Mouse (Mus musculus) embryonic facial prominence, embryonic 15.5 days (tissue): ENCODE results near the gene Ovol2. TPM values are rescaled to one million over a fixed set of nuclear protein-coding genes. Genes with fewer than 3 reads are reported as not detected.

Experiments
- ATAC-seq: fragments of 200-750 bp; cut with Nextera tagmentation; 2 replicates; pipeline ENCODE4 v1.8.0; 2017; ENCODE audit warnings: low read depth, moderate TSS enrichment; ENCODE audit not compliant: insufficient number of reproducible peaks, low FRiP score, low TSS enrichment
- H3K27ac ChIP-seq: fragments of 300-500 bp; sonication (generic); replicated peaks from 2 replicates; pipeline ENCODE4 v1.5.1; 2015; ENCODE audit warnings: mild to moderate bottlenecking, inconsistent platforms
- H3K27me3 ChIP-seq: fragments of 300-500 bp; sonication (generic); 2 replicates; pipeline ENCODE4 v1.6.1; 2015; ENCODE audit warnings: inconsistent platforms
- H3K36me3 ChIP-seq: fragments of 300-500 bp; sonication (generic); 2 replicates; pipeline ENCODE4 v1.6.1; 2015; ENCODE audit warnings: mild to moderate bottlenecking, inconsistent platforms
- H3K4me1 ChIP-seq: fragments of 300-500 bp; sonication (generic); 2 replicates; pipeline ENCODE4 v1.6.1; 2015; ENCODE audit warnings: inconsistent platforms
- H3K4me2 ChIP-seq: fragments of 300-500 bp; sonication (generic); replicated peaks from 2 replicates; pipeline ENCODE4 v1.6.1; 2015; ENCODE audit warnings: mild to moderate bottlenecking, inconsistent platforms
- H3K4me3 ChIP-seq: fragments of 300-500 bp; sonication (generic); replicated peaks from 2 replicates; pipeline ENCODE4 v1.5.1; 2015; ENCODE audit warnings: mild to moderate bottlenecking, inconsistent platforms
- H3K9ac ChIP-seq: fragments of 300-500 bp; sonication (generic); 2 replicates; pipeline ENCODE4 v1.6.1; 2015; ENCODE audit warnings: inconsistent platforms
- H3K9me3 ChIP-seq: fragments of 300-500 bp; sonication (generic); replicated peaks from 2 replicates; pipeline ENCODE4 v1.6.1; 2016; ENCODE audit warnings: inconsistent platforms
- WGBS: fragments of 180-500 bp; shearing (Covaris S2); methylation state at CpG from one replicate; pipeline ENCODE4 v1.1.7; 2015; 5-methylcytosine and 5-hydroxymethylcytosine counted together
- polyA plus RNA-seq: library from polyadenylated mRNA; unstranded; fragments of >200 nt; fragmentation: Nextera tagmentation; extraction: Ambion mirVana; gene quantifications from 2 replicates; pipeline ENCODE4 v1.2.1, GENCODE M21; 2015

The Ovol2 gene
- polyA plus RNA-seq, 1 experiment from 2014 or later = 4.4 TPM

DNA sequence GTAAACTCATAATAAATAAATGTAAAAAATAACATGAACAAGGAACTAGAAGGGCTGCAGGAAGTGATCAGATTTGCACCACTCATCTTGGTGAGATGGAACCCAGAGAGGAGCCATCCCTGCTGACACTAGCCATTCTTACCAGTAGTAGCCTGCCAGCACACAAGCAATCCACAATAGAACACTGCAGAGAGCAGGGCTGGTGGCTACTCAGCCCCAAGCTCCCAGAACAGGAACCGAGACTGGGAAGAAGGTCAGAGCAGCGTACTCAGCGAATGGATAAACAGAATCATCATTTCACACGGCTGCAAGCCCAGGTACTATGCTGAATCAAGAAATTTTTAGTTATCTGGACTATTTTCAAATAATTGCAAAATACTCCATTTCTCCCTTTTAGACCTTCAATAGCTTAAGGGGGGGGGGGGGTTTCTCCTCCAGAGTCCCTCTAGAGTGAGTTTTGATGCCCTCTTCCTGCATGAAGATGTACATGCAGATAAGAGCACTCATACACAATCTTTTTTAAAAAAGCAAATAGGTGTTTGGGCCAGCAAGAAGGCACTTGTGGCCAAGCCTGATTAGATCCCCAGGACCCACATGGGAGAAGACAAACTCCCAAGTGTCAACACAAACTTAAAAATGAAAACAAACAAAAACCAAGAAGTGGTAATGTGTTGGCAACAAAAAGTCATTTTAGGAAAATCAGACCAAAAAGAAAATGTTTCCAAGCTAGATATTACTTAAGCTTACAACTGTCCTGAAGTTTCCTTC, 65.8 kb downstream of the Ovol2 start:
- H3K9me3 ChIP-seq = no peaks in the 10 kb centered on the region
- no peaks in the 10 kb centered on the region for H3K27me3 ChIP-seq
- peaks cover 10% of the 10 kb centered on the region for H3K36me3 ChIP-seq
- no peak for ATAC-seq
- H3K4me1 ChIP-seq = peaks cover 25% of the 10 kb centered on the region
- no peak overlapping the region for H3K4me3 ChIP-seq
- no peak overlapping the region for H3K4me2 ChIP-seq
- WGBS = 41% methylated on average over 4 of the region's 4 CpGs
- H3K9ac ChIP-seq = no peak overlapping the region
- no peak overlapping the region; the same call in 1 of the 2 replicates for H3K27ac ChIP-seq

DNA sequence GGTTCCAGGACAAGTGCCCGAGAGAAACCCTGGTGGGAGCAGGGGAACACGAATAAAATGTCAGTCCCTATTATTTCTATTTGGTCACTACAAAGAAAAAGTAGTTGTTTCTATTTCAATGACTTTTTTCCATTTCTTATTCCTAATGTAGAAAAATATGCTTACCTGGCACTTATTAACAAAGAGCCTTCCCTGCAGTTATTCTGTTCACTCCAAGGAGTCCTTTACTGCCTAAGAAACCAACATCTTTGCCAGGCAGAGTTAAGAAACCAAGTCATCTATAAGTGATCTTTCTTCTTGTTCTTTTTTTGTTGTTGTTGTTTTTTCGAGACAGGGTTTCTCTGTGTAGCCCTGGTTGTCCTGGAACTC, 66.8 kb downstream of the Ovol2 start:
- 64% methylated on average over 3 of the region's 3 CpGs for WGBS
- no peak for ATAC-seq

DNA sequence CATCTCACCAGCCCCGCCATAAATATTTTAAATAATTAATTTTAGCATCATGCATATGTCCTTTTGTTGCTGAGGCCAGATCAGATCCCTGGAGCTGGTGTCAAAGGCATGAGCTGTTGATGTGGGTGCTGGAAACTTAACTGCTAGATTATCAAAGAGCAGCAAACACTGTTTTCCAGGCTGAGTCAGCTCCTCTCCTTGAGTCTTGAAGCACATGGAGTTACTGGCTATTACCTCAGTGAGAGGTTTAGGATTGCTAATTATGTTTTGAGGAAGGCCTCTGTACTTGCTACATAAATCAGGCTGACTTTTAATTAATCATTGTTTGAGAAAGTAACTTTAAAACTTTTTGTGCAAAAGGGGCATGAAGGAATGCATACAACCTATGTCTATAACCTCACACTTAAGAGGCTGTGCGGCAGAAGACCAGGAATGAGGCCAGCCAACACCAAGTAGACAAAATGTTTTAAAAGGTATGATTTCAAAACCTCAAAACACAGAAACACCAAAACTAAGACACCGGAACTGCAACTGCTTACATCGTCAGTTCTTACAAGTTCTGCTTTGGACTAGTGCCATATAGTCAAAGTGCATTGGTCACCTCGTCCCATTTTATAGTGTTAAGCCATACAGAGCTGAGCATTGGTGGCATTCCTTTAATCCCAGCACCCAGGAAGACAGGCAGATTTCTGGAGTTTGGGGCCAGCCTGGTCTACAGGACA, 67.4 kb downstream of the Ovol2 start:
- H3K27ac ChIP-seq = no peak overlapping the region
- ATAC-seq = no peak
- H3K9me3 ChIP-seq = no peaks in the 10 kb centered on the region
- H3K36me3 ChIP-seq = peaks cover 21% of the 10 kb centered on the region
- no peak overlapping the region for H3K4me3 ChIP-seq
- H3K4me1 ChIP-seq = peaks cover 23% of the 10 kb centered on the region
- H3K4me2 ChIP-seq = no peak overlapping the region
- 71% methylated on average over 5 of the region's 5 CpGs for WGBS
- no peak overlapping the region for H3K9ac ChIP-seq
- no peaks in the 10 kb centered on the region for H3K27me3 ChIP-seq

More for the DNA sequence above, 66.8 kb downstream of the Ovol2 start:
- Histone ChIP-seq H3K4me1 (peaks cover 23% of the 10 kb centered on the region), H3K4me2 (no peak overlapping the region), H3K9me3 (no peaks in the 10 kb centered on the region), H3K27me3 (no peaks in the 10 kb centered on the region), H3K4me3 (no peak overlapping the region), H3K27ac (no peak overlapping the region), H3K9ac (no peak overlapping the region), H3K36me3 (peaks cover 20% of the 10 kb centered on the region)

DNA sequence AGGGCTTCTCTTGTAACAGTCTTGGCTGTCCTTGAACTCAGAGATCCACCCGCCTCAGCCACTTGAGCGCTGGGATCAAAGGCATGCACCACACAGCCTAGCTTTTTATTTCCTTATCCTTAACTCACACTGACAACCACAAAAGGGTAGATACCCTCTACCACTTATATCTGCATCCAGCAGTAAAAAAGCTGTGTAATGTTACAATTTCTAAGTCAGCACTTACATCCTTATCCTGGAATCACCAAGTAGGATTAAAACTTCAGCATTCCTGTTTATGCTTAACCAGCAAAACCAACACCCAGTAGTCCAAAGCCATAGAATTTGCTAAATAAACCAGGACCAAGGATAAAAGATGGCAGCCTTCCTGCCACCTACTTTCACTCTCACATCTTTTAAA, 69.1 kb downstream of the Ovol2 start:
- Histone ChIP-seq H3K4me1 (peaks cover 9% of the 10 kb centered on the region), H3K36me3 (peaks cover 38% of the 10 kb centered on the region), H3K9ac (no peak overlapping the region), H3K9me3 (no peaks in the 10 kb centered on the region), H3K4me2 (no peak overlapping the region), H3K27me3 (no peaks in the 10 kb centered on the region), H3K27ac (no peak overlapping the region), H3K4me3 (no peak overlapping the region)
- no peak for ATAC-seq
- WGBS = 94% methylated on average over 2 of the region's 2 CpGs

Other genes starting within 250 kb of the Ovol2 start
- 17.9 and 18.6 TPM in 2 replicates for gene Mgme1, start 61.5 kb downstream of the Ovol2 start, polyA plus RNA-seq
- gene Snx5, start 61.2 kb downstream of the Ovol2 start, polyA plus RNA-seq = 104 and 110 TPM in 2 replicates
- 35.7 and 42.3 TPM in 2 replicates for gene Kat14, start 36.8 kb upstream of the Ovol2 start, polyA plus RNA-seq
- gene Pet117, start 36.9 kb upstream of the Ovol2 start, polyA plus RNA-seq = 0.79 and 2.2 TPM in 2 replicates
- gene Dzank1, start 195.3 kb upstream of the Ovol2 start, polyA plus RNA-seq = 1.4 and 3.8 TPM in 2 replicates
- gene Polr3f, start 195.6 kb upstream of the Ovol2 start, polyA plus RNA-seq = 22.6 and 26.0 TPM in 2 replicates
- gene Rbbp9, start 218.7 kb upstream of the Ovol2 start, polyA plus RNA-seq = 61.3 and 64.4 TPM in 2 replicates
- gene Sec23b, start 224.1 kb upstream of the Ovol2 start, polyA plus RNA-seq = 81.7 and 83.2 TPM in 2 replicates